Mouse (Mus musculus) left cerebral cortex, postnatal 25 days (tissue): Measurements from ENCODE around the gene H2-Q4. TPM values are rescaled to one million over a fixed set of nuclear protein-coding genes. Genes with fewer than 3 reads are reported as not detected.
"Not testable (repeated sequence)": the region's sequence is repeated elsewhere in the genome, so short reads cannot be mapped to it uniquely, and the experiment has no call there.

Experiments used
- DNase-seq, 2 experiments: peaks; one replicate each; pipeline ENCODE4 v3.0.0; 2022; ENCODE audit warnings: low spot score in 2 of 2, mixed read lengths in 1 of 2
- intact Hi-C: fragments of 180-260 bp; cut with DNase I; formaldehyde crosslinking; loops from one replicate; pipeline ENCODE4 v1.15.1; 2025
- total RNA-seq, 2 experiments: library from RNA; stranded (reverse); gene quantifications; 2 replicates each; pipeline ENCODE4 v1.2.3; 2021

The H2-Q4 gene
- total RNA-seq, 2 experiments from 2014 or later: 1.4 to 1.9 TPM

GRCm38 (mm10) chr17:35418772-35419171, 39.4 kb downstream of the H2-Q4 start:
- no peak for DNase-seq
- intact Hi-C loops: no loop called here

- intact Hi-C loops, DNase-seq: not testable (repeated sequence)
Measured at GRCm38 (mm10) chr17:35419564-35419963, 40.1 kb downstream of the H2-Q4 start.

GRCm38 (mm10) chr17:35420206-35420810, 40.9 kb downstream of the H2-Q4 start:
- intact Hi-C loops, DNase-seq: not testable (repeated sequence)

- DNase-seq, intact Hi-C loops: not testable (repeated sequence)
Measured at GRCm38 (mm10) chr17:35421331-35421730, 41.9 kb downstream of the H2-Q4 start.

- DNase-seq, intact Hi-C loops: not testable (repeated sequence)
Measured at GRCm38 (mm10) chr17:35422360-35422759, 42.9 kb downstream of the H2-Q4 start.

- DNase-seq, intact Hi-C loops: not testable (repeated sequence)
Measured at GRCm38 (mm10) chr17:35423131-35423810, 43.9 kb downstream of the H2-Q4 start.

GRCm38 (mm10) chr17:35424106-35424505, 44.7 kb downstream of the H2-Q4 start:
- DNase-seq, intact Hi-C loops: not testable (repeated sequence)

- DNase-seq, intact Hi-C loops: not testable (repeated sequence)
Measured at GRCm38 (mm10) chr17:35424624-35425416, 45.4 kb downstream of the H2-Q4 start, which contains the start of gene H2-Q6. TSS of gene H2-Q6 (plus strand) at chr17:35424850.

GRCm38 (mm10) chr17:35425474-35425873, 46.1 kb downstream of the H2-Q4 start:
- DNase-seq, intact Hi-C loops: not testable (repeated sequence)

GRCm38 (mm10) chr17:35428883-35429282, 49.5 kb downstream of the H2-Q4 start:
- DNase-seq, intact Hi-C loops: not testable (repeated sequence)

- intact Hi-C loops, DNase-seq: not testable (repeated sequence)
Measured at GRCm38 (mm10) chr17:35430671-35431070, 51.3 kb downstream of the H2-Q4 start.

- intact Hi-C loops: not testable (repeated sequence)
Measured at GRCm38 (mm10) chr17:35432167-35432566, 52.8 kb downstream of the H2-Q4 start.

GRCm38 (mm10) chr17:35434836-35435235, 55.4 kb downstream of the H2-Q4 start:
- DNase-seq, intact Hi-C loops: not testable (repeated sequence)

More at GRCm38 (mm10) chr17:35432167-35432566, 52.8 kb downstream of the H2-Q4 start:
- not testable (repeated sequence) for DNase-seq

Other genes starting within 250 kb of the H2-Q4 start
- not detected for gene Apom, start 247.6 kb upstream of the H2-Q4 start, total RNA-seq
- gene Bag6, start 244.4 kb upstream of the H2-Q4 start, total RNA-seq: 100 to 1,000 TPM; 286 to 292 TPM
- gene Prrc2a, start 214.7 kb upstream of the H2-Q4 start, total RNA-seq: 100 to 1,000 TPM; 268 to 285 TPM
- 10 to 100 TPM; 10.8 to 11.1 TPM for gene Aif1, start 203.5 kb upstream of the H2-Q4 start, total RNA-seq
- 10 to 100 TPM in 1 of 2 experiments, 1 to 10 TPM in 1; 6.1 to 10.1 TPM for gene Lst1, start 191.2 kb upstream of the H2-Q4 start, total RNA-seq
- under 1 TPM; 0.64 to 0.99 TPM for gene Ltb, start 185.2 kb upstream of the H2-Q4 start, total RNA-seq
- not detected for gene Tnf, start 177.6 kb upstream of the H2-Q4 start, total RNA-seq
- gene Lta, start 174.3 kb upstream of the H2-Q4 start, total RNA-seq: under 1 TPM; 0.34 to 0.39 TPM
- gene Gm16181, start 158.8 kb upstream of the H2-Q4 start, total RNA-seq: not detected
- gene Atp6v1g2, start 146.0 kb upstream of the H2-Q4 start, total RNA-seq: 100 to 1,000 TPM; 514 to 578 TPM
- gene Nfkbil1, start 143.8 kb upstream of the H2-Q4 start, total RNA-seq: 10 to 100 TPM; 11.7 to 12.8 TPM
- 100 to 1,000 TPM; 207 to 209 TPM for gene Ddx39b, start 137.9 kb upstream of the H2-Q4 start, total RNA-seq
- gene H2-D1, start 116.9 kb upstream of the H2-Q4 start, total RNA-seq: 10 to 100 TPM; 18.5 to 18.7 TPM
- gene H2-Q1, start 59.2 kb upstream of the H2-Q4 start, total RNA-seq: under 1 TPM; 0.39 to 0.96 TPM
- gene H2-Q2, start 37.4 kb upstream of the H2-Q4 start, total RNA-seq: under 1 TPM; 0.30 to 0.78 TPM
- gene H2-Q6, start 45.2 kb downstream of the H2-Q4 start, total RNA-seq: under 1 TPM in 1 of 2 experiments, not detected in 1; 0.34 TPM
- gene H2-Q7, start 59.5 kb downstream of the H2-Q4 start, total RNA-seq: under 1 TPM; 0.30 to 0.34 TPM
- under 1 TPM; 0.09 to 0.39 TPM for gene H2-Q10, start 90.5 kb downstream of the H2-Q4 start, total RNA-seq
- gene Pou5f1, start 126.4 kb downstream of the H2-Q4 start, total RNA-seq: not detected
- 10 to 100 TPM in 1 of 2 experiments, 1 to 10 TPM in 1; 9.5 to 10.3 TPM for gene Tcf19, start 137.2 kb downstream of the H2-Q4 start, total RNA-seq
- 10 to 100 TPM; 10.0 to 11.9 TPM for gene Cchcr1, start 137.5 kb downstream of the H2-Q4 start, total RNA-seq
- gene Psors1c2, start 153.6 kb downstream of the H2-Q4 start, total RNA-seq: under 1 TPM; 0.60 to 0.82 TPM
- gene Cdsn, start 172.5 kb downstream of the H2-Q4 start, total RNA-seq: 1 to 10 TPM; 1.1 to 1.3 TPM
- gene 2300002M23Rik, start 187.8 kb downstream of the H2-Q4 start, total RNA-seq: not detected
- gene Sfta2, start 221.9 kb downstream of the H2-Q4 start, total RNA-seq: not detected
- not detected for gene Gm9573, start 247.0 kb downstream of the H2-Q4 start, total RNA-seq